Mouse (Mus musculus): ENCODE data around the gene Rpusd2. TPM values are rescaled to one million over a fixed set of nuclear protein-coding genes. Genes with fewer than 3 reads are reported as not detected.

The Rpusd2 gene
- polyA plus RNA-seq, 1 experiment from 2014 or later = 2.9 TPM

Other genes with a start within 250 kb of the Rpusd2 start
- 89.0 and 92.2 TPM in 2 replicates for gene Knstrn, start 220.8 kb upstream of the Rpusd2 start, polyA plus RNA-seq (2015; fragmentation: Nextera tagmentation; extraction: Ambion mirVana)
- 80.6 and 87.9 TPM in 2 replicates for gene Ivd, start 172.8 kb upstream of the Rpusd2 start, polyA plus RNA-seq (2015; fragmentation: Nextera tagmentation; extraction: Ambion mirVana)
- gene Bahd1, start 134.4 kb upstream of the Rpusd2 start, polyA plus RNA-seq (2015; fragmentation: Nextera tagmentation; extraction: Ambion mirVana) = 3.3 and 5.1 TPM in 2 replicates
- 16.5 and 20.5 TPM in 2 replicates for gene Chst14, start 108.3 kb upstream of the Rpusd2 start, polyA plus RNA-seq (2015; fragmentation: Nextera tagmentation; extraction: Ambion mirVana)
- 16.8 and 17.7 TPM in 2 replicates for gene Ccdc32, start 5.4 kb upstream of the Rpusd2 start, polyA plus RNA-seq (2015; fragmentation: Nextera tagmentation; extraction: Ambion mirVana)
- 31.3 and 36.2 TPM in 2 replicates for gene Knl1, start 12.3 kb downstream of the Rpusd2 start, polyA plus RNA-seq (2015; fragmentation: Nextera tagmentation; extraction: Ambion mirVana)
- 21.8 and 28.0 TPM in 2 replicates for gene Rad51, start 78.0 kb downstream of the Rpusd2 start, polyA plus RNA-seq (2015; fragmentation: Nextera tagmentation; extraction: Ambion mirVana)
- 23.0 and 26.2 TPM in 2 replicates for gene Rmdn3, start 122.2 kb downstream of the Rpusd2 start, polyA plus RNA-seq (2015; fragmentation: Nextera tagmentation; extraction: Ambion mirVana)
- 4.5 and 5.9 TPM in 2 replicates for gene Gchfr, start 133.0 kb downstream of the Rpusd2 start, polyA plus RNA-seq (2015; fragmentation: Nextera tagmentation; extraction: Ambion mirVana)
- gene Gm14137, start 139.7 kb downstream of the Rpusd2 start, polyA plus RNA-seq (2015; fragmentation: Nextera tagmentation; extraction: Ambion mirVana) = 0.29 and 0.34 TPM in 2 replicates
- 29.7 and 36.3 TPM in 2 replicates for gene Zfyve19, start 173.8 kb downstream of the Rpusd2 start, polyA plus RNA-seq (2015; fragmentation: Nextera tagmentation; extraction: Ambion mirVana)
- gene Dnajc17, start 174.0 kb downstream of the Rpusd2 start, polyA plus RNA-seq (2015; fragmentation: Nextera tagmentation; extraction: Ambion mirVana) = 12.4 and 12.5 TPM in 2 replicates
- gene Ppp1r14d, start 195.1 kb downstream of the Rpusd2 start, polyA plus RNA-seq (2015; fragmentation: Nextera tagmentation; extraction: Ambion mirVana) = not detected in 2 replicates
- gene Spint1, start 202.6 kb downstream of the Rpusd2 start, polyA plus RNA-seq (2015; fragmentation: Nextera tagmentation; extraction: Ambion mirVana) = 1.2 and 5.6 TPM in 2 replicates
- gene Rhov, start 236.5 kb downstream of the Rpusd2 start, polyA plus RNA-seq (2015; fragmentation: Nextera tagmentation; extraction: Ambion mirVana) = 0.44 and 2.2 TPM in 2 replicates